Mouse (Mus musculus) cerebellum, adult 11 months (tissue): ENCODE data around the gene Raf1.
A peak's percentile ranks its signal among the peaks of the same experiment; 100 is the strongest.

Experiments used
- DNase-seq: peaks from one replicate; pipeline ENCODE4 v3.0.0; 2022

Raf1 gene

DNA sequence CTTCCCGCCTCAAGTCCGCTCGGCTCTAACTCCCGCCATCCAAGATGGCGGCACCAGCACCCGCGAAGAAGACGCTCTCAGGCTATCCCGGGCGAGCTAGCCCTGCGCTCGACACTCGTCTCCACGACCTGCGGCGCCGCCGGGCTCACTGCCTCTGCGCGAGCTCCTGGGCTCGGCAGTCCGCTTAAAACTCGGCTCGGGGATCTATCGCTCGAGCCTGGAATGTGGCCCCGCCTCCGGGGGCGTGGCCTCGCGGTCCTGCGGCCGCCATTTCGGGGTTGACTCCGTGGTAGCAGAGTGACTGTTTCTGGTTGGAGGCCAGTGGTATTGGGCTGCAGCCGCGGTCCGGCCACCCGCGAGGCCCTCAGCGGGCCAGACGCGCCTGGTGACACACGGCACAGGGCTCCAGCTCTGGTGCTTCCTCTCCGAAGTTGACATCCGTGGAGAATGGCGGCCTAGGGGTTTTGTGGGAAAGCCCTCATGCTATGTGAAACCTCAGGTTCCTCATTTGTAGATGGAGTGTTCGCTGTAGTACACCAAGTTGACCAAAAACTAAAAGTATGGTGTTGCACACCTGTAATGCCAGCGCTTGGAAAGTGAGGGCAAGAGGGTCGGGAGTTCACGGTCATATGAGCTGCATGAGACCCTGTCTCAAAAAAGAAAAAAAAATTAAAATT lies at the start of gene Raf1:
Gene Raf1 (minus strand): TSS at position 184 of the 677 bp plus-strand sequence.
- peak; percentile 98 for DNase-seq

DNA sequence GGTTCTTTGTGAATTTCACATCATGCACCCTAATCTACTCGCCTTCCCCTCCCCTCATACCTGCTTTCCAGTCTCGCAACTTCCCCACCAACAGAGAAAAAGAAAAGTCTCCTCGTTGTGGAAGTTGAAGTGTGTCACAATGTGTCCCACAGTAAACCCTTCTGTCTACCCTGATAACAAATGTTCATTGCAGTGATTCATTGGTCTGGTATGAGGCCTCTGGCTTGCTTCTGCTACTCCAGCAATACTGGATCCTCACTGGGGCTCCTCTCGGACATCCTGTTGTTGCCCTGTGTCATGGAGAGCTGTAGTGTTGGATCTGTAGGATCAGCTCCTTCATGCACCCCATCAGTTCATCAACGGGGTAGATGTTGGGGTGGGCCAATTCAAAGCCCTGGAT lies 45.8 kb upstream of the Raf1 start:
- DNase-seq, result no peak

DNA sequence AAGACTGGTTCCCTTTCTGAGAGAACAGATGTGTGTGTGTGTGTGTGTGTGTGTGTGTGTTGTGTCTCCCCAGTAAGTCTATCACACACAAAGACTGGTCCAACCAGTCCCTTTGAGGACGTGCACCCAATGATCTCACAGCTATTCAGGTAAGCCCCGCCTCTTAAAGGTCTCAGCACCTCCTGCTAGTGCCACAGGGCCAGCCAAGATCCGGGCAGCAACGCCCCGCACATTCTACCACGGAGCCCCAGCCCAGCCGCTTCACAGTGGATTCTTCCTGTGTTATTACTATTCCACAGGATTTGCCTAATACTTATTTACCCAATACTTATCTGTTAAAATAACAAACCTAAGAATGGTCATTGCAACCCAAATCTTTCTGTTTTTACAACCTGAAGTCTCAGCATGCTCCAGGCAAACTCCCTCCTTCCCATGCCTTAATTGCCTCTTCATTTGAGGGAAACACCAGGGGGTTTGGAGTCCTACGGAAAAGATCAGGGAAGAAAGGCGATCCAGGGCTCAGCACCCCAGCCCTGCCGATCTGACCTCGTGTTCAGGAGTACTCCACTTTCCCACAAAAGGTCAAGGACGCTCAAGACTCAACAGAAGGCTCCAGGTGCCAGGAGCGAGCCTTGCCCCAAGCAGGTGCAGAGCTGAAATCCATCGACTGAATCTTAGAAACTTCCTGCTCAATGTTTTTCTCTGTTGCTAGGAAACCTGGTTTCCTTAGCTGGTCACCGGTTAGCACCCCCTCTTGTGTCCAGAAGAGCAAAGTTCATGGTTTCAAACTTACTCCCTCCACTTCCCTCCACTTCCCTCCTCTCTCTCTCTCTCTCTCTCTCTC lies 41.5 kb upstream of the Raf1 start:
- no peak for DNase-seq

DNA sequence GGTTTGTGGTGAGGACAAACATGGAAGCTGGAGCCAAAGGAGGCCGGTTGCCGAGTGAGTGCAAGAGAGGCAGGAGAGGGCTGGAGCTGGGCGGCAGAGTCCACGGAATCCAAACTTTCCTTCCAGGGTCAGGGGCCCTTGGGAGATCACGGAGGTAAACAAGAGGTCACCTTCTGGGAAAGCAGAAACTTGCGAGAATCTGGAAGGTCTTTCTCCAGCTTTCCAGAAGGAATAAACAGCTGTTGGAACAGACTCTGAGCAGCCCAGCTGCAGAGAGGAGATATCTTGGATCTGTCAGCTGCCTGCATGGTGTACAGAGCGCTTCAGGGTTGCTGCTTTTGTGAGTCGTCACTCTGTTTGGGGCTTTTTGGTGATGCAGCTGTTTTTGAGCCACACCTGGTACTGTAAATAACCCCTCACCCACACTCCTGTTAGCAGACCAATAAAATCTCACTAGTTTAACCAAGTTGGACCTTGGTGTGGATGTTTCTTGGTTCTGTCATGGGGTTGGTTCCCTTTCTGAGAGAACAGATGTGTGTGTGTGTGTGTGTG lies 40.7 kb upstream of the Raf1 start:
- DNase-seq, result no peak

DNA sequence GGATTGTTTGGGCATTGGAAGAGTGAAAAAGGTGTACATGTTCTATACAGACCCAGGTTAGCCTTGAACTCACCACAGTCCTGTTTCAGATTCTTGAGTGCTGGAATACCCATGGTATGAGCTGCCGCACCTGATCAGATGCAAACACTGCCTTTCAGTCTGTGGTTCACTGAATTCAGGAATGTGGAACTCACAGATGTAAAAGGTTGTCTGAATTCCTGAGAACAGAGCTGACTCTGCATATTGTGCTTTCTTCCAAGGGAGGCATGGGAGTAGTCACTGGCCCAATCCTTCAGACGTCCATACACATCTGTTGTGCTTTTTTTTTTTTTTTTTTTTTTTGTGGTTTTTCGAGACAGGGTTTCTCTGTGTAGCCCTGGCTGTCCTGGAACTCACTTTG lies 34.8 kb upstream of the Raf1 start:
- DNase-seq, result no peak

DNA sequence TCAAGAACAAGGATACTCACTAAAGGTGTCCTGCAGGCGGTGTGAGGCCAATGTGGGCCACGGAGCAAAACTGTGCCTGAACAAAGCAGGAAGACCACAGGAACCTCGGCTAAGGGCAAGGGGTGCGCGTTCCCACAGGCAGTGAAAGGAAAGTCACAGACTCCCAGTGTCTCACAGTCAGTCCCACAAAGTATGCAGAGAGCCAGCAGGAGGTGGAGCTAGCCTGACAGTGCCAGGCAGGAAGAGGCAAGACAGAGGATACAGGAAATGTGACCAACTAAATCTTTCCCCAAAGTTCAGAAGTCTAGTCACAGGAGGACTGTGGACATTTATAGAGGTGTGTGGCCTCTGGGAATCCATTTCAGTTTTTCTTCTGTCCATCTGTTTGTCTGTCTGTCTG lies 26.5 kb upstream of the Raf1 start:
- DNase-seq, result no peak

DNA sequence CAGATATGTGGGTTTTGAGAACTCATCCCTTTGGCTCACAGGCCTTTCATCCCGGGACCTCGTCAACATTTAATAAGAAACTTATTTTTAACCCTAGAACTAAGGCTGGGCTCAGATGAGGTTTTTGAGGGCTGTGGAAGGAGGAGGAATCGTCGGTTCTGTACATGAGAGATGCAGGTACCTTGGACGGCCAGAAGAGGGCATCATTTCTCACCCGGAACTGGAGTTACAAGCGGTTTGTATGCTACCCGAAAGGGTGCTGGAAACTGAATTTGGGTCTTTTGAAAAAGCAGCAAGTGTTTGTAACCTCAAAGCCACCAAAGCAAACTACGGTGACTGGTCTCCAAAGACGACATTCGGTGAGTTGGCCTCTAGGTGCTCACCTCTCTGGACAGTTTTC lies 24.9 kb upstream of the Raf1 start:
- DNase-seq, result no peak

DNA sequence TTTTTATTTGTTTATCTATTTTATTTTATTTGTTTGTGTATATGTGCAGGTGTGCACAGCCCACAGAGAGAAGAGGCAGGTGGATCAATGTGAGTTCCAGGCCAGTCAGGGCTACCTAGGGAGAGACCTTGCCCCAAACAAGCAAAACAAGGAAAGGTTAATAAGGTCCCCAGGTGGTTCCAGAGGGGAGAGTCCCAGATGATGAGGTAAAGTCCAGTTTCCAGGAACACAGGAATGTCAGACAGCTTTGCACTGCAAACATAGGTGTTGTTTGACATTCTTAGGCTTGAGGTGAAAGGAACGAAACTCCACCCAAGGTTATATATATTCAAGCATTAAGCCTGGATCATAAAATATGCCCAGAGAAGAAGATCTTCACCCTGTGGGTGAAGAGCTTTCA lies 24.3 kb upstream of the Raf1 start:
- DNase-seq, result no peak

DNA sequence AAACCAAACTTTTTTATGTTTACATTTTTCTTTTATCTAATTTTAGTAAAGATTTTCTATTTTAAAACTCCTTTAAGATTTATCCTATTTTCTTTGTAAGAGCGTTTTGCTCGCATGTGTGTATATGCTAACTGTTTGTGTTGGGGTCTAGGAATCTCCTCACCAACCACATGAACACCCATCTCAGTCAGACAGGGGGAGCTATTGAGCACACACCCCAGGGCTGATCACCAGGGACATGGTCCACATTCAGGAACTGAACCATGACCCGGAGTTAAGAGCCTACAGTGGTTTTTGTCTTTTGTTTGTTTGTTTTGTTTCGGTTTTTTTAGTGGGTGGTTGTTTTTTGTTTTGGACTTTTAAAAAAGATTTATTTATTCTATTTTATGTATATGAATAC lies 22.3 kb upstream of the Raf1 start:
- DNase-seq, result no peak

DNA sequence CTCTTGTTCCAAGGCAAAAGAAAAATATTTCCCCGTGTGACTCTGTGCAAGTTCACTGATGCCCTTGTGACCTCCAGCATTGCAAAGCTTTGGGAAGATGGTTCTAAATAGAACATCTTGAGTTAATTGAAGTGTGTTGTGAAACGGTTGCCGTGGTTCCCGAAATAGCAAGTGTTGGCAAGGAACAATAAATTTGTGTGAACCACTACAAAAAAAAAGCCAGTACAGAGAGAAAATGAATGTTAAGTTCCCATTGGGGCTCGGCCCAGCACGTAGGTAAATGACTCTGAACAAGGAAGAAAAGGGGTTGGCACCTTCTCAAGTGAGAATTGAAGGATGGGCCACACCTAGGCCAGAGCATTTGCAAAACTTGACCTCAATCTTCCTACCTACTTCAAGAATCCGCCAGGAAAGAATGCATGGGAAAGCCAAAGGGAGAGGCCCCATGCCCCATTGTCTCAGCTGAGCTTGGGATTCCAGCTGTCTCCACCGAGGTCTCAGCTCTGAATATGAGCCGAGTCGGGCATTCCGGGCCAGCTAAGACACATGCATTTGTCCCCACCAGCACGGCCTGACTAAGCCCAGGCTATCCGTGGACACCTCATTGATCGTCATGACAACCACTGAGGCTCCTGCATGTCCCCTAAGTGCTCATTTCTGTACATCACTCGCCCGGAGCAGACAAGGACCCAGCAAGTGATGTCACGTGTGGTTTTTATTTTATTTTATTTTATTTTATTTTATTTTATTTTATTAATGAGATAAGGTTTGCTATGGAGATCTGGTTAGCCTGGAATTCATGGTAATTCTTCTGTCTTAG lies 21.5 kb upstream of the Raf1 start:
- DNase-seq, result no peak

DNA sequence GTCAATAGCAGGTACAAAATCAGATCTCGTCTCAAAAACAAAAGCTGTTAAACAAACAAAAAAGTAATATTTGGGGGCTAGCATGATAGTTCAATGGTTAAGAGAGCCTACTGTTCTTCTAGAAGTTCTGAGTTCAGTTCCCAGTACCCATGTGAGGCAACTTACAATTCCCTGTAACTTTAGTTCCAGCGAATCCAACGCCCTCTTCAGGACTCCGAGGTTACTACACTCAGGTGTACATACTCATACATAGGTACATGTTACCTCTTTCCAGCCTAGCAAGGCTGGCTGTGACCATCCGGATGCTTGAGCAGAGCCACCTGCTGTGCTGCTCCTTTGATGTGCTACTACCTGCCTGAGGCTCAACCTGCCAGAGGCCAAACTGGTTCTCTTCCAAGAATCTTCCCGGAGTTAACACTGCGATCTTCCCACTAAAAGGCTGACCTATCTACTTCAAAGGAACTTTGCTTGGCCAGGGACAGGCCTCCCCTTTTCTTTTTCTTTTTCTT lies 20.3 kb upstream of the Raf1 start:
- no peak for DNase-seq

DNA sequence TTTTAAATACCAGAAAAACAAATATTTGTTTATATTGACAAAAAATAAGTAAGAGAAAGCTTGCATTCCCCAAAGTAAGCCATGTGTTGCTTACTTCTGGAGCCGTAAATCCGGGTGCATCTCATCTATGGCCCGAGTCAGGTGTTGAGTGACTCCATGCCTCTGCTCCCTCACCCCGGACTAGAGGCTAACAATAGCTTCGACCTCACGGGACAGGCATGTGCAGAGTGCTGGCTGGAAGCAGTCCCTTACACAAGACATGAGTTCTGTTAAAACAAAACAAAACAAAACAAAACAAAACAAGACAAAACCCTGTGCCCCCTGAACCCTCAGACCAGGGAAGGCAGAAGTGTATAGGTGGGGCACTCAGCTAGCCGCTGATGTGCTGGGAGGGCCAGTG lies 18.7 kb upstream of the Raf1 start:
- no peak for DNase-seq

DNA sequence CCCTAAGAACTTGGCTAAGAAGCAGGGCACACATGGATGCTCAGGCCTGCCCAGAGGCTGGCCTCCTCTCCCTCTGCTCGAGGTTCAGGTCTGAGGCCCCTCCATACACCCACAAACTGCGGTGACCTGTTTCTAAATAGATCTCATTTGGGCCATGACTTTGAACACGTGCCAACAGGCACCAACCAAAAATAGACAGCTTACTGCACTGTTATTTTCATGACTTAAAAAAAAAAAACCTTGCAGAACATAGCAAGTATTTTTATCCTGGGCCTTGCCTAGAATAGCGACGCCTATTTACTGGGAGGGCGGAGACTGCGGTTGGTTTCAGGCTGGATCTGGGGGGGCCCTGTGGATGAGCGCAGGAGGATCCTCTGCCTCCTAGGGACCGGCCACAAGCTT lies 18.0 kb upstream of the Raf1 start:
- peak; percentile 24 for DNase-seq

DNA sequence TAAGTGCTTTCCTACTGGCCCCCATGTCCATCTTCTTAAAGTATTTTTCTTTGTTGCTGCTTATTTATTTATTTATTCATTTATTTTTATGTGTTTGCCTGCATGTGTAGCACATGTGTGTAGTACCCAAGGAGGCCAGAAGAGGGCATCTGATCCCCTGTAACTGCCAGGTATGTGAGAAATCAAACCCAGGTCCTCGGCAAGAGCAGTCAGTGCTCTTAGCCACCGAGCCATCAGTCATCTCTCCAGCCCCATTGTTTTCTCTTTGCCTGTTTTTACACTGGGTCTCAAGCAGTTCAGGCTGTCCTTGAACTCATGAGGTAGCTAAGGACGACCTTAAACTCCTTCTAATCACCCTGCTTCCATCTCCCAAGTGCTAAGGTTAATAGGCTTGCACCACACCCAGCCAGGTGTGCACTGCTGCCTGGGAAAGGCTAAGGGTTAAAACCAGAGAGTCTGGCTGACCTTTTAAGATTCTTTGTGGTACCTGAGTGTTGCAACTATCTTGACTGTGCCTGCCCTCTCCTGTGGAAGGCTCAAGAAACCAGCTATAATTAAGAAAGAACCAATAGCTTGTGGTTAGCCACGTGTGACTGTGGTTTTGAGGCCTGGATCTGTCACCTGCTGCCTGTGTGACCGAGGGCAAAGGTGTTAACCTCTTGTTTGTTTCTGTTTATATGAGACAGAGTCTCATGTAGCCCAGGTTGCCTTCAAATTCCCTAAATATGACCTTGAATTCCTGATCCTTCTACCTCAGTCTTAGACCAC lies 16.7 kb upstream of the Raf1 start:
- no peak for DNase-seq

DNA sequence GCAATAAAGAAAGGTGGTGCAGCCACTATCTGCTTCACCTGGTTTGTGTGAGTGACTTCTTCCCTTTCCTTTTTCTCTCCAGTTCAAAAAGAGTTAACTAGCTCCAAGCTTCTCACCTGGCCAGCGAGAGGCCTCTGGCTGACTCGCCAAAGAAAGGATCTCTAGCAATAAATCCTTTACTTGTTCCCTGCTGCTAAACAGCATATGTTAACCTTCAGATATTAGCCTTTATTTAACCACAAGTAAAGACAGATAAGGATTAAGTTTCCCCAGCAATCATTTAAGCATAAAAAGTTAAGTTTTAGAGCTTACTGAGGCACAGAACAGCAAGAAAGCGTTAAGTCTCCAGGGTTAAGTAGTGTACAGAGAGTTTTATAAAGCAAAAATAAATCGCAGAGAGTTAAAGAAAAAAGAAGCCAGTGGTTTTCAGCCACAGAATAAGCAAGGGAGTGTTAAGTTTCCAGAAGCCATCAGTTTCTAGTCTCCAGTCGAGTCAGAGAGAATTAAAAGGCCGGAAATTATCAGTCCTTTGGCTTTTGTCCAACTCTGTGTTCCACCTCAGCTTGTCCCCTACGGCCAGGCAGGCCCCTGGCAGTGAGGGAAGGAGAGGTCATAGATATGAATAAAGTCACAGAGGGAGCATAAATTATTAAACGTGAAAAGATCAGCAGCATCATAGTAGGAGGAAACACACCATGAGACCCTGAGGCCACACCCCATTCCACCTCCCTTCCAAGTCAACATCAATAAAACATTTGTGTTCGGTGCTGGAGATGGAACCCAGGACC lies 15.9 kb upstream of the Raf1 start:
- no peak for DNase-seq

DNA sequence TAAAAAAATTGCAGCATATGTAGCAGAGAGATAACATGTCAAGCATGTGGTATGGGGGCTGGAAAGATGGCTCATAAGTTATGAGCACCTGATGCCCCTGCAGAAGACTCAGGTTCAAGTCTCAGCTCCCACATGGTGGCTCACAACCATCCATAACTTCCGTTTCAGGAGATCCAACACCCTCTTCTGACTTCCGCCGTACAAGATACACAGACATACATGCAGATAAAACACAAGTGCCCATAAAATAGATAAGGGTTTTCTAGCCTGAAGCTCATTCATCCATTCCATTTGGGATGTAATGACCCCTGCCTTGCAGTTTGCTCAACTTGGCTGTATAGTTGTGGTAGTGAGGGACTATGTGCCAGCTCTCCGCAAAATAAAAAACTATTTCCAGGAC lies 13.7 kb upstream of the Raf1 start:
- no peak for DNase-seq

DNA sequence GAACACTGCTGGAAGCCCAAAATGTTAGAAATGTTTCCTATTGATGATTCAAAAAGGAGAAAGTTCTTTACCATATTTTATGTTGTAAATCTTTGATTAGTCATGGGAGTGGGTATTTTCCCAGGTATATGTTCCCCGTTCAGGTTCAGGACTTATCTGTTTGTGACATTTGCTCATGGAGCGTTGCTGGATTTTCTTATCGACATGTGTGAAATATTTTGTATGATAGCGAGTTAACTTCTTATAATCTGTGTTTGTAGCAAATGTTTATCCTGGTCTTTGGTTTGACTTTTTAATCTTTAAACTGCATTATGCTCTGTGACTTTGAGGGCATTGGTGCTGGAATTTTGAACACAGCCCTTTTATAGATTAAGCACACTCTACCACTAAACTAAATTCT lies 12.2 kb upstream of the Raf1 start:
- DNase-seq, result no peak

DNA sequence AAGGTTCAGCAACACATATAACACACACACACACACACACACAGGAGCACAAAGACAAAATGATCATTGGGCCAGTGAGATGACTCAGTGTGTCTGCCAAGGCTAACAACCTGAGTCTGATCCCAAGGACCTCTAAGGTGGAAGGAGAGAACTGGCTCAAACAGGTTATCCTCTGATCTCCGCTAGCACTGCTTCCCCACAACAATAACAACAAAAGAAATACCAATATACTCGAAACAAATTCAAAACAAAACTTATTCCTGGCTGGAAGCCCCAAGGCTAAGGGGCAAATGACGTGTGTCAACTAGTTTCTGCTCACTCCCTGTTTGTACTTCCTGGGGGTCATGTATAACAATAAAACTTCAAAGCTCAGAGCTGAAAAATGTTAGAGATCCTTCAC lies 11.3 kb upstream of the Raf1 start:
- DNase-seq, result no peak

DNA sequence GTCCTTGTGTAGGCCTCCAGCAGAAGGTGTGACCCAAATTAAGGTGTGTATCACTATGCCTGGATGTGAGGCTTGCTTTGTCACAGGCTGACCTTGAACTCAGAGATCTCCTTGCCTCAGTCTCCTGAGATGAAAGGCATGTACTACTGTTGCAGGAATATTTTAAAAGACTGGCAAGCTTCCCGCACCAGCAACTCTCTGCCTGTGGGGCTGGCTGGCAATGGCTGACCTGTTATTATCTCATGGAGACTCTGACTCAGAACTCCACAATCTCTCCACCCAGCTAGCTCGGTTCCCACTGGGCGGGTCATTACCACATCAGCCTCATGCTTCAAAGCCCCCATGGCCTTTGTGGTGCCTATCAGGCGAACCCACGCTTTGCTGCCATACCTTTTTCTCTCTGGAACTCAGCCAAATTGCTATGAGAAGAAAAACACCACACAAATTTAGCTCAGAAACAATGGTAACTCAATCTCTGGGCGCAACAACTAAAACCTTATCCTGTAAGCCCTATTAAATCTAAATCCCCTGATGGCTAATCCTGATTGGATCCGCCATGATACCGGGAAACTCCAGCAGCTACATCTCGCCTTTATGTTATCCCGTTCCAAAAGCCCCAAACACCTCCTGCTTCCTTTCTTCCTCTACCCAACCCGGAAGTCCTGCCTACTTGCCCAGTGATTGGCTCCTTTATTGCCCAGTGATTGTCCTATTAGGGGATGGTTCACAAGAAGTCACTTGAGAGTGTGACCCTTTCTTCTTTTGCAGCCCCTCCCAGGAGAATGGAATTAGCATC lies 8.6 kb upstream of the Raf1 start:
- no peak for DNase-seq

DNA sequence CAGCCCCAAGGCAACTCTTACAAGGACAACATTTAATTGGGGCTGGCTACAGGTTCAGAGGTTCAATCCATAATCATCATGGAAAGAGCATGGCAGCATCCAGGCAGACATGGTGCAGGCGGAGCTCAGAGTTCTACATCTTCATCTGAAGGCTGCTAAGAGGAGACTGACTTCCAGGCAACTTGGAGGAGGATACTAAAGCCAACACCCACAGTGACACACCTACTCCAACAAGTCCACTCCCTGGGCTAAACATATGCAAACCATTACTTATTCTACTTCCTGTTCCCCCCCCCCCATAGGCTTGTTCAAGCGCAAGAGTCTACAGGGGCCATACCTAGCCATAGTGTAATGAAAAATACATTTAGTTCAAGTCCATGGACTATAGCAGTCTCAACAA lies 7.8 kb upstream of the Raf1 start:
- DNase-seq, result no peak

DNA sequence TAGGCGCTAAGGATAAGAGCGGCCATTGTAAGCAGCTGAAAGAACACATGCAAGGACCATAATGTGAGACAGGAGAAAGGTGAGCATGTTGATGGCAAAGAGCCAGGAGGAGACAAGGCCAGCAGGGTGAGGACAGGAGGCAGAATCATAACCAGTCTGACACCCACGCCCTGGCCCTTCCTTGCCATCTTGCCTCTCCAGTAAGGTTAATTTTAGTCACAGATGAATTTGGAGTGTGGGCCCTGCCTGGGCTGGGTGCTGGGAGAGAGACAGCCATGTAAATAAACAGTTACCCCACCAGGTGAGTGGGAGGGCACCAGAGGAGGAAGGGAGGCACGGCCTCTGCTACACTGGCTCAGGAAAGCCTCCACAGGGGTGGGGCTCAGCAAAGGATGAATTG lies 4.6 kb upstream of the Raf1 start:
- peak; percentile 39 for DNase-seq
